Mouse (Mus musculus): ENCODE measurements around the gene Anln.
"Not testable (repeated sequence)": the region's sequence is repeated elsewhere in the genome, so short reads cannot be mapped to it uniquely, and the experiment has no call there.

The Anln gene

GRCm38 (mm10) chr9:22389021-22389476, at the start of gene Anln:
Gene Anln (minus strand): TSS chr9:22389188.
- DNase-seq, result peak; percentile 95

GRCm38 (mm10) chr9:22434101-22434500, 45.1 kb upstream of the Anln start:
- DNase-seq, result no peak

DNA sequence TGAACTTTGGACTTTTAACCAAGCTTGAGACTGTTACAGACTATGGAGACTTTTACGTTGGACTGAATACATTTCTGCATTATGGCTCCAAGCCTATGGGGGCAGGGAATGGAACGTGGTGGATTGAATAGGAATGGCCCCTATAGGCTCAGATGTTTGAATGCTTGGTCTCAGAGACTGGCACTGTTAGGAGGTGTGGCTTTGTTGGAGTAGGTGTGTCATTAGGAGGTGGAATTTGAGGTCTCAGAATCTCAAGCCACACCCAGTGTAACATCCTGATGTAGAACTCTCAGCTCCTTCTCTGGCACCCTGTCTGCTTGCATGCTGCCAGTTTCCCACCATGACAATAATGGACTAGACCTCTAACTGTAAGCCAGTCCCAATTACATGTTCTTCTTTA, 44.2 kb upstream of the Anln start:
- no peak for DNase-seq

- DNase-seq, result peak; percentile 22
These were observed 41.4 kb upstream of the Anln start for GRCm38 (mm10) chr9:22430315-22430840.

DNA sequence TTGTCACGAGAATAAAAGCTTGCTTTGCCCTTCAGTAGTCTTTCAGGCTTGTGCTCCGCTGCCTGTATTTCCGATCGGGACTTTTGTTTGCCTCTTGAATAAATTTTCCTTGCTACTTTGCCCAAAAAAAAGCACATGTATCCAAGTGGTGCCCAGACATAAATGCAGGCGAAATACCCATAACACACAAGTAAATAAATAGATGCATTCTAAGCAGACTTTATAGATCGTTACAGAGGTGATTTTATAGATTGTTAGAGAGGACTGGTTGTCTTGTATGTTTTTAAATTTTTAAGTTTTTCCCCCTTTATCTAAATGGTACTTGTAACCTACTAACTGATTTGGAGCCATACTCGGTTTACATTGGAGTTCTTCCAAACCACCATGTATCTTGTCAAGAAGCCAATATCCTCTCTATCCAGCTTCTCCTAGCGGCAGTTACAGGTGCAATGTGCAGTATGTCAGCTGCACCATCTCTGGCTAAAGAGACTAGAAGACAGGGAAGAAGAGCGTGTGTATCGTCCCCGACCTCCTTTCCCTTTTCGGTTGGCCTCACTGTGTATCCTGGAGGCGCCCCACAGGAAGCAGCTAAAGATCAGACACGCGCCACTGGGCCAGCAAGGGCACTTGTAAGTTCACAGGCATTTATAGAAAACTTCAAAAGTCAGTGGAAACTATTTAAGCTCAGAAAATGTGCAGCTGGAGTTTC, 40.7 kb upstream of the Anln start:
- peak; percentile 26 for DNase-seq

GRCm38 (mm10) chr9:22428666-22429410, 39.9 kb upstream of the Anln start:
- DNase-seq, result peak; percentile 16

- DNase-seq, result no peak
These were observed 39.2 kb upstream of the Anln start for GRCm38 (mm10) chr9:22428028-22428665.

GRCm38 (mm10) chr9:22424719-22425118, 35.7 kb upstream of the Anln start:
- no peak for DNase-seq

DNA sequence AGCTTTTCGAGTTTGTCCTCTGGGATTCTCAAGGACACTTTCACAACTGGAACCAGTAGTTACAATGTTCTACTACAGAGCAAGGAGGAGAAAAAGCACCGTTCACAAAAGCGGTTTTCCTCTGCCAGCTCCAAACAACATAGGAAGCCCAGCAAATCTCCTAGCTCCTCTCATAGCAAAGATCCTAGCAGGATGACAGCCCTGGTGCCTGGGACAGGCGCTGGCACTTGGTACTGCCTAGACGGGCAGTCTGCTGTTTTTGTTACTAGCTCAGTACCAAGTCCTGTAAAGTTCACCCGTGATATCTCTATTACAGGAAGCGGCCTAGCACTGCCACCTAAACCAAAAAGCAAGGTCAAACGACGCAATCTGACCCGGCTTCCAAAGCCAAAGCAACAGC, 35.2 kb upstream of the Anln start:
- DNase-seq, result no peak

DNA sequence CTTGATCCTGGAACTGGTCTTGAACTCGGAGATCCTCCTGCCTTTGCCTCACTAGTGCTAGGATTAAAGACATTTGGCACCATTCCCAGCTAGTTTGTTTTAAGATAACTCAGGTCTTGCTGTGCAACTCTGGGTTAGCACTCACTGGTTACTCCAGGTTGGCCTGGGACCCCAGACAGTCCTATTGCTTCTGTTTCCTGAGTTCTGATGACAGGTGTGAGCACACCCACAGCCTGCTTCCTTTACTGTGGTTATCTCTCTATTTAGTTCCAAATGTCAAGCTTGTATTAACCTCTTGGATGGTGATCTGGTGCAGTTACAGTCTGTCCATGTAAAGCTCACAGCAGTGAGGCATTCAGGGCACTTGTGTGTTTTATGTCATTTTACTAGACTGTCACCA, 34.5 kb upstream of the Anln start:
- DNase-seq, result no peak

DNA sequence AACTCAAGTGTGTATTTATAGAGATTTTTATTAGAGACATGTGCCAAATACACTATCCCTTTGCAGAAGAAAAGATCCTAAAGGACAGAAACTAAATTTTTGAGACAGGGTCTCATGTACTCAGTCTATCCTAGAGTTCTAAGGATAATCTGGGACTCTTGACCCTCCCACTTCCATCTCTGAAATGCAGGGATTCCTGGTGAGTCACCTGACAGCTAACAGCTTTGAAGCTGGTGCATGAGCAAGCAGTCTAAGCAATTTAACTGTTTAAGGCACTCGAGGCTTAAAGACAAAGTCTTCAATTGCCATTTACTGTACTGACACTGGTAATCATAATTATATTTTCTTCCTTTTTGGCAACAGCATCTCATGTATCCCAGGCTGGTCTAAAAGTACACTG, 33.6 kb upstream of the Anln start:
- DNase-seq, result no peak

DNA sequence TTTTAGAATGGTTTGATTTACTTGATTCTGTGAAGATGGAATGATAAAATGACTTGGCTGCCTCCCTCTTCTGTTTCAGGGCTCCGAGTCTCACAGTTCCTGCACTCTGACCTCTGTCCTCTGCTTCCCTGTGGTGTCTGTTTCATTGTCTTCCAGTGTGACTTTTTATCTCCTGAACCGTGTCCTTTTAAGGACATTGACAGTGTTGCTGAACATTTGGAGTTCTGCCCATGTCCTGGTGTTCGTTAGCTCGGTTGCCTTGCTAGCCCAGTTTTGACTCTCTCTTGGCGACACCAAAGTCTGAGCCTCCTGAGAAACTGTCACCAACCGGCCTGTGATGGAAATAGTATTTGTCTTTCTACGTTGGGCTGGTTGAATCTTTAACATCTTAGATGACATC, 31.5 kb upstream of the Anln start:
- DNase-seq, result no peak

GRCm38 (mm10) chr9:22419877-22420276, 30.9 kb upstream of the Anln start:
- no peak for DNase-seq

- no peak for DNase-seq
These were observed 28.6 kb upstream of the Anln start for GRCm38 (mm10) chr9:22417547-22417946.

GRCm38 (mm10) chr9:22416187-22416586, 27.2 kb upstream of the Anln start:
- DNase-seq, result no peak

DNA sequence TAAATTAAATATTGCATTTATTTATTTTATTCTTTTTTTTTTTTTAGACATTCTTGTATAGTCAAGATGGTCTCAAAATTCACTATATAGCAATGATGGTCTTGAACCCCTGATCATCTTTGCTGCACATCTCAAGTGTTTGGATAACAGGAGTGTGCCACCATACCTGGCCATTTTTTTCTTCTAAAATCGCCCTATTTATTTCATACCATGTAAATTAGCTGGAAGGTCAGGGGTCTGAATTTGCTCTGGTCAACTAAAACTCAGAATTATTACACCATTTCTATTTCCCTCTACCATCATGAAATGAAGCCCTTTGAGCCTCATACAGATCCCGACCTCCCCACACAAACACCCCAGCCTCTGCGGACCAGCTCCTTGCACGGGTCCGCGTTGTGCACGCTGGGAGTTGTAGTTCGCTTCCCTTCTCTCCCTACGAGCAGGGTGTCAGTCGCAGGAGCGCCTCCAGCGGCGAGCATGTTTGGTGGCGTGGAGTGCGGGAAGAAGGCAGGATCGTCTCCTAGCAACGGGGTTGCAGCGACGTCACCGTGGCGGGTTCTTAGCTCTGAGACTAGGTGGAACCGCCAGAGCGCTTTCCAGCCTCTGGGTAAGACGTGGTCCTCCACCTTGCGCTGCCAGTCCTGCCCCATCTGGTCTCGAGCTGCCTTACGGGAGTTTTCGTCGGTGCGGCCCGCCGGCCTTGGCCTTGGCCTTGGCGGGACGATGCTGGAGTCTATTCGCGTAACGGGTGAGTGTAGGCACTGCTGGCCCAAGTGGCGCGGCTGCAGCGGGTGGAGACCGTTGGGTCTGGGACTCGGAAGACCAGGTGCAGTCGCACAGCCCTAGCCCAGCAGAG, 22.2 kb upstream of the Anln start, which contains the start of gene 9530077C05Rik:
Gene 9530077C05Rik (plus strand): TSS at position 512 of the 856 bp plus-strand sequence.
- DNase-seq, result peak; percentile 97

DNA sequence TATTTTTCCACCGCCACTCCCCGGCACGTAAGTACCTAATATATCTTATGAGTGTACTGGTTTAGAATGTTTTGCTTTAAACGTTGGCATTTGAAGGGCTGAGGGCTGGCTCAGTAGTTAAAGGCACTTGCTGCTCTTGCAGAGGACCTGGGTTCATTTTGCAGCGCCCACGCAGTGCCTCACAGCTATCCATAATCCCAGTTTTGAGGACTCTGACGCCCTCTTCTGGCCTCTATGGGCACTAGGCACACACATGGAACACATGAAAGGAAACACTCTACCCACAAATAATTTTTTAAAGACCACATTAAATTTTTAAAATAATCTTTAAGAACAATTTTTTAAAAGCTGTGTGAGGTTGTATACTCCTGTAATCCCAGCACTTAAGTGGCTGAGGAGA, 20.5 kb upstream of the Anln start:
- DNase-seq, result no peak

DNA sequence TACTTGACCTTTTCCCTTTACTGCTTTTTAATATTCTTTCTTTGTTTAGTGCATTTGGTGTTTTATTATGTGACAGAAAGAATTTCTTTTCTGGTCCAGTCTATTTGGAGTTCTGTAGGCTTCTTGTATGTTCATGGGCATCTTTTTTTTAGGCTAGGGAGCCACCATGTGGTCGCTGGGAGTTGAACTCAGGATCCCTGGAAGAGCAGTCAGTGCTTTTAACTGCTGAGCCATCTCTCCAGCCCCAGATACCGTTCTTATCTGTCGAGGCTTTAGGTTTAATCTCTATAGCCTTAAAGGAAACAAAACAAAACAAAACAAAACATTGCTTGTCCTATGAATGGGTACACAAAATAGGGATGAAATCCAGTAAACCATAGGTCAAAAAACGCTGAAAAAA, 19.4 kb upstream of the Anln start:
- DNase-seq, result not testable (repeated sequence)

DNA sequence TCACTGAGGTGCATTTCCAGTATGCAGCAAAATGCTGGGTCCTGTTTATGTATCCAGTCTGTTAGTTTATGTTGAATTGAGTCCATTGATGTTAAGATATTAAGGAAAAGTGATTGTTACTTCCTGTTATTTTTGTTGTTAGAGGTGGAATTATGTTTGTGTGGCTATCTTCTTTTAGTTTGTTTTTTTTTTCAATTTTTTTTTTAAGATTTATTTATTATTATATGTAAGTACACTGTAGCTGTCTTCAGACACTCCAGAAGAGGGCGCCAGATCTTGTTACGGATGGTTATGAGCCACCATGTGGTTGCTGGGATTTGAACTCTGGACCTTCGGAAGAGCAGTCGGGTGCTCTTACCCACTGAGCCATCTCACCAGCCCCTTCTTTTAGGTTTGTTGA, 18.6 kb upstream of the Anln start:
- DNase-seq, result not testable (repeated sequence)

DNA sequence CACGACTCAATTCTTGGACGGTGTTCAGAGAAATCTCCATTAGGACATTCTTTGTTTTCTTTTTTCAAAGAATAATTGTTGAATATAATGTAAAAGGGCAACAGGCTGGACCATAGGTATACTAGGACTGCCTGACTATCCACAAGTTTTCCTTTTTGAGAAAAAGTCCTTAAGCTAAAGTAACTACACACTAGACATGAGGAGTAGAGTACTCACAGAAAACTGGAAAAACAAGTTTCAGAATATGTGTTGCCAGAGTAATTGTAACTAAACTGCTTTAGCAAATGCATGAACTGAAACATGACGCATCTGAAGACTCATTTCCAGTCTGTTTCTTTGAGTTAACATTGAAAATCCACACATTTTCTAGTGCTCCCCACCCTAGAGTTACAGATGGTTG, 16.4 kb upstream of the Anln start:
- no peak for DNase-seq

DNA sequence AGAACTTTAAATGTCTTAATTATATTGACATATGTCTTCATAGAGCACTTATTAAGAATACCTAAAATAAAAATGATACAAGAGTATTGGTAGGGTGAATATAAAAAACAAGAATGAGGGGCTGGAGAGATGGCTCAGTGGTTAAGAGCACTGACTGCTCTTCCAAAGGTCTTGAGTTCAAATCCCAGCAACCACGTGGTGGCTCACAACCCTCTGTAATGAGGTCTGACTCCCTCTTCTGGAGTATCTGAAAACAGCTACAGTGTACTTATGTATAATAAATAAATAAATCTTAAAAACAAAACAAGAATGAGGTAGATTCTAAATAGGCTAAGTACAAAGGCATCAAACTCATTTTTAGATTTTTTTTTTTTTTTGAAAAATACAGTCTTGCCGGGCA, 14.5 kb upstream of the Anln start:
- DNase-seq, result not testable (repeated sequence)

GRCm38 (mm10) chr9:22402976-22403375, 14.0 kb upstream of the Anln start:
- DNase-seq, result no peak

GRCm38 (mm10) chr9:22402001-22402400, 13.0 kb upstream of the Anln start:
- DNase-seq, result no peak
